8 mouse cellular contexts compared by ENCODE assay signal in the genomic region with DNA sequence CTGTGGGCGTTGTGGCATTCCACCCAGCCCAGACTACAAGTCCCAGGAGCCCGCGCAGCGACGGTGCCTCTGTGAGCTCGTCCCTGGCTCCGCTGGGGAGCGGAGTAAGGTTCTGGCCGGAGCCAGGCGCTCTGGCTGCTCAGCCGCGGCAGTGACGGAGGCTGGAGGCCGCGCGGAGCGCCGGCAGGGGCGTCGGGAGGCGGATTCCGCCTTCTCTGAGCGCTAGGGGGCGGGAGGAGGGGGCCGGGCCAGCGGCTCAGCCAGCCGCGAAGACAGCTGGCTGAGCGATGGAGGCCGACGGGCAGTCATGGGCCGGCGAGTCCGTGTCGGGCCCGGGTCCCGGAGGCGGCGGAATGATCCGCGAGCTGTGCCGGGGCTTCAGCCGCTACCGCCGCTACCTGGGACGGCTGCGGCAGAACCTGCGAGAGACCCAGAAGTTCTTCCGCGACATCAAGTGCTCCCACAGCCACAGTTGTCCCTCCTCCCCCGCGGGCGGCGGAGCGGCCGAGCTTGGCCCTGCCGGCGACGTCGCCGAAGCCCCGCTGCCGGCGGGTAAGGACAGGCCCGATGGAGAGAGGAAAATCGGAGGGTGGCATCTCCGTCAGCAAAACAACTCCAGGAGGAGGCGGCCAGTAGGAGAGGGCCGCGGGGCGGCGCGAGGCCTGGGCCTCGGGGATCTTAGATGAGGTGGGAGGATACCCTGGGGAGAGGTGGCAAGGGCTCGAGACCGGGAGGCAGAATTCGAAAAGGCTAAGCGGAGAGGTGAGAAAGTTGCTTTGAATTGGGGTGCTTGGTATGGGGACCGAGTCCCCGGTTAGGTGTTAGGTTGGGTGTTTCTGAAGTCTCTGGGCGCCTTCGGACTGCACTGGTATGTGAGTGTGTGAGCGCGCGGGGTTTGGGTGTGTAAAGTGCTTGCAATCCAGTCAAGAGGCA. TPM values are rescaled to one million over a fixed set of nuclear protein-coding genes. Genes with fewer than 3 reads are reported as not detected.
A peak's percentile ranks its signal among the peaks of the same experiment; 100 is the strongest.
DNase-seq lines count a peak whose midpoint lies in the region; ATAC-seq lines count a peak whose summit lies in the region.

TSS of gene Dstyk (plus strand) at position 237 of the 933 bp plus-strand sequence.

- H3K4me3 ChIP-seq in hindbrain, embryonic 11.5 days (ENCODE audit: low read depth, low read length), result peak within 1 kb of the TSS; percentile 54

- DNase-seq in Muller cell, postnatal 12 days (ENCODE audit: inconsistent ontology term), result peak; percentile 98
- DNase-seq in cerebellum, adult 9-11 months, result peak; percentile 91
- DNase-seq in frontal cortex, adult 2 months (ENCODE audit: extremely low spot score in 1 of 2, low spot score in 1 of 2), result peak; percentile 82 to 94
- peak; percentile 94 for DNase-seq in hindbrain, embryonic 11.5 days (ENCODE audit: low spot score)
- DNase-seq in layer of hippocampus, postnatal 10 days (ENCODE audit: low spot score in 2 of 2), result peak; percentile 89 to 92
- peak; percentile 97 for DNase-seq in lung, postnatal 10 days
- DNase-seq in ovary, postnatal 36 days (ENCODE audit: low spot score), result peak; percentile 93
- DNase-seq in thymus, postnatal 25 days, result peak; percentile 84

- no peaks in the 10 kb centered on the region for H3K36me3 ChIP-seq in hindbrain, embryonic 11.5 days (ENCODE audit: control insufficient read depth, insufficient read depth, low read length)

- H3K9ac ChIP-seq in hindbrain, embryonic 11.5 days (ENCODE audit: low read depth, low read length), result peak within 1 kb of the TSS; percentile 79

- ATAC-seq in hindbrain, embryonic 11.5 days (ENCODE audit: low FRiP score), result peak; percentile 97

- no peaks in the 10 kb centered on the region for H3K9me3 ChIP-seq in hindbrain, embryonic 11.5 days (ENCODE audit: control insufficient read depth, low read length)

- peak within 1 kb of the TSS; percentile 87 for H3K27ac ChIP-seq in hindbrain, embryonic 11.5 days (ENCODE audit: low read depth, low read length)

- WGBS in hindbrain, embryonic 11.5 days, result under 1% methylated on average over 83 of the region's 85 CpGs

- H3K4me2 ChIP-seq in hindbrain, embryonic 11.5 days (replicated peaks; ENCODE audit: low read depth, low read length), result peak within 1 kb of the TSS; percentile 57

- no peaks in the 10 kb centered on the region; the same call in 1 of the 2 replicates for H3K4me1 ChIP-seq in hindbrain, embryonic 11.5 days (replicated peaks; ENCODE audit: control insufficient read depth, insufficient read depth, low read length)

- no peaks in the 10 kb centered on the region for H3K27me3 ChIP-seq in hindbrain, embryonic 11.5 days (ENCODE audit: control insufficient read depth, insufficient read depth, low read length)

RNA-seq across cellular contexts. Expression of gene Dstyk, which starts in this region (rescaled TPM):
- 22.1 and 26.6 TPM in 2 replicates for polyA plus RNA-seq in frontal cortex, adult 2 months (2012; rRNA removed)
- 11.5 and 12.3 TPM in 2 replicates for polyA plus RNA-seq in hindbrain, embryonic 11.5 days (2014; fragmentation: Nextera tagmentation; extraction: Ambion mirVana)
- 10 to 100 TPM; 31.0 to 34.9 TPM for total RNA-seq in layer of hippocampus, postnatal 10 days (2021)

Comparison
In these comparisons a context has a peak if more than half of its experiments do, and no peak if none do; other contexts are left out.
1. Peak in every context shown above with its lines: DNase-seq, ATAC-seq, H3K4me3 ChIP-seq and H3K27ac ChIP-seq.